Mouse (Mus musculus) liver, adult 10 weeks (tissue): ENCODE data around the gene Rufy2. TPM values are rescaled to one million over a fixed set of nuclear protein-coding genes. Genes with fewer than 3 reads are reported as not detected.

ENCODE experiments used
- polyA plus RNA-seq: library from polyadenylated mRNA; stranded (reverse); fragments of 350-450 nt; fragmentation: Illumina TruSeq; extraction: RNeasy Lipid Tissue Mini Kit (QIAGEN cat#74804); gene quantifications from one replicate; pipeline ENCODE4 v1.2.3, GENCODE M21; 2014; ENCODE audit warnings: low read depth, low replicate concordance

Rufy2 gene
- polyA plus RNA-seq, result 5.6 TPM

GRCm38 (mm10) chr10:62980039-62980954, at the start of gene Rufy2:
TSS of gene Rufy2 (plus strand) at chr10:62980223.

DNA sequence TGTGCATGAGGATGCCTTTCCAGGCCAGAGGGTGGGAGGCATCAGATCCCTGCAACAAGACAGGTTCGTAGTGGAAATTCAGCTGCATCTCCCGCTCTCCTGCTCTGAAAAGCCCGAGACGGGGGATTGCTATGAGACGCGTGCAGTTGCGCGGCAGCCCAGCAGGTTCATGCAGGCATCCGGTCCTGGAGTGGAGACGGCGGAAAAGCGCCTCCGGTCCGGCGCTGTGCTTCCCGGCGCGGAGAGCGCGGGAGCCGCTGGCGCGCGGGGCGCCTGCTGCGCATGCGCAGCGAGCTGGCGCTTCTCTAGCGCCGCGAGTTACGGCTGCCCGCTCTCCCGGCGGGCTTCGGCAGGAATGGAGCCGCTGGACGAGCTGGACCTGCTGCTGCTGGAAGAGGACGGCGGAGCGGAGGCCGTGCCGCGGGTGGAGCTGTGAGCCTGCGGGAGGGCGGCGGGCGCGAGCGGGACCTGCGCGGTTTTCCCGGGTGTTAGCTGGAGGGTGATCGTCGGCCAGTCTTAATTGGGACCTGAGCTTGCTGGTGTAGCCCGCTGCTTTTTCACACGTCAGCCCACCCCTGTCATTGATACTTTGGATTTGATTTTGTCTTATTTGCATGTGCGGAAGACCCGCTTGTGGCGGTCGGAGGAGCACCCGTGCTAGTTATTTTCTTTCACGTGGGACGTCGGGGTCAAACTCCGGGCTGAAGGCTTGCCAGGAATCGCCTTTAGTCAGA, 33.1 kb upstream of the Rufy2 start, which contains the start of gene Dna2:
Dna2 (plus strand) TSS at position 289 of the 734 bp plus-strand sequence.

GRCm38 (mm10) chr10:63023749-63024579, 43.9 kb downstream of the Rufy2 start, which contains the start of the genes Hnrnph3 and Pbld2:
TSS of gene Hnrnph3 (minus strand) at chr10:63024217.
TSS of gene Pbld2 (plus strand) at chr10:63024315.

GRCm38 (mm10) chr10:63059862-63060261, 79.8 kb downstream of the Rufy2 start, which contains the start of gene Pbld1:
TSS of gene Pbld1 (plus strand) at chr10:63060162.

Other genes starting within 250 kb of the Rufy2 start
- 56.8 TPM for gene Ccar1, start 187.9 kb upstream of the Rufy2 start, polyA plus RNA-seq
- gene Tet1, start 71.2 kb upstream of the Rufy2 start, polyA plus RNA-seq, result 0.08 TPM
- gene Slc25a16, start 59.6 kb upstream of the Rufy2 start, polyA plus RNA-seq, result 81.7 TPM
- gene Dna2, start 33.2 kb upstream of the Rufy2 start, polyA plus RNA-seq, result 7.8 TPM
- gene Hnrnph3, start 44.0 kb downstream of the Rufy2 start, polyA plus RNA-seq, result 43.9 TPM
- gene Pbld2, start 44.1 kb downstream of the Rufy2 start, polyA plus RNA-seq, result 103 TPM
- 110 TPM for gene Pbld1, start 79.9 kb downstream of the Rufy2 start, polyA plus RNA-seq
- not detected for gene Atoh7, start 119.4 kb downstream of the Rufy2 start, polyA plus RNA-seq
- gene Mypn, start 223.7 kb downstream of the Rufy2 start, polyA plus RNA-seq, result not detected